Mouse (Mus musculus): ENCODE measurements around the gene B9d2.

DNA sequence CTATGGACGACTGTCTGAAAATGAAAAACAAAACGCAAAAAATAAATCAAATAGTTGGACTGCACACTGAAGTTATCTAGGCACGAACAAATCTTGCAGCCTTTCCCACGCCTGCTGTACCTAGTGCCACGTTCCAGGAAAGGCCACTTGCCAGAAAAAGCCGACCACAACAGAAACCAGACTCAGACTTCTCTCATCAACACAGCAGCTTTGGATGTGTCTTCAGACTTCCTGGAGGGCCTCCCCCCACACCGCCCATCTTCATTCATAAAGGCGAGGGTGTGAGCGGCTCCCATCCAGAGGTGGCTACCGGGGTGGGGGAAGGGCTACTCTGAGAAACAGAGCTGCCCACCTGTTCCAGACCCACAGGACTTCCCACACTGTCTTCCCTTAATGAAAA is 36.4 kb upstream of the B9d2 start:
- TF ChIP-seq CTCF (IDR thresholded peaks at IDR 0.05; ENCODE audit: low read depth) (no peak), EP300 (IDR thresholded peaks at IDR 0.05; ENCODE audit: low read depth) (no peak)

All from liver, embryonic 14.5 days (tissue).